Mouse (Mus musculus): ENCODE results near the gene Olfr138. TPM values are rescaled to one million over a fixed set of nuclear protein-coding genes. Genes with fewer than 3 reads are reported as not detected.

Olfr138 gene
- not detected for polyA plus RNA-seq (2021)

DNA sequence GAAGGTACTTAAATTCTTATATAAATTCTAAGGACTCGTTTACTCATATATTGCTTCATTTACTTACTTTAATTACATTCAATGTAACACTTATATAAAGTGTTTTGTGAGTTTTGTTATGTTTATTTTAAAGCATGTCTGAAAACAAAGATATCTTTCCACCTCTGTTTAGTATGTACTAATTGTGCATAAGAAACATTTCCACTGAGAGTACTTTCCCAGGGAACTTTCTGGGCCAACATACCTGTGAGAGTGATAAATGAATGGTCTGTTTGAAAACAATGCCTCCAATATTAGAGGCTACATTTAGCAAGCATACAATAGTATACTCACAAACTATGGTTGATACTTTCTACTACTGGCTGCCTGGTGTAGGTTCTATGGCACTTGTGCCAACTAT lies at the start of gene Olfr138:
Olfr138 (plus strand) TSS at position 301 of the 400 bp plus-strand sequence.
- CTCF ChIA-PET = no interaction called here
- in situ Hi-C loops (cut with MboI; ENCODE audit: low pct_unique_long_range_greater_than_20kb) = no loop called here
- DNase-seq (ENCODE audit: low read depth, low spot score) (no peak), ATAC-seq (no peak)
- POLR2A ChIA-PET = no interaction called here
- no peak for TF ChIP-seq CTCF (IDR thresholded peaks at IDR 0.05)
- no peaks in the 10 kb centered on the region for H3K27me3 ChIP-seq

DNA sequence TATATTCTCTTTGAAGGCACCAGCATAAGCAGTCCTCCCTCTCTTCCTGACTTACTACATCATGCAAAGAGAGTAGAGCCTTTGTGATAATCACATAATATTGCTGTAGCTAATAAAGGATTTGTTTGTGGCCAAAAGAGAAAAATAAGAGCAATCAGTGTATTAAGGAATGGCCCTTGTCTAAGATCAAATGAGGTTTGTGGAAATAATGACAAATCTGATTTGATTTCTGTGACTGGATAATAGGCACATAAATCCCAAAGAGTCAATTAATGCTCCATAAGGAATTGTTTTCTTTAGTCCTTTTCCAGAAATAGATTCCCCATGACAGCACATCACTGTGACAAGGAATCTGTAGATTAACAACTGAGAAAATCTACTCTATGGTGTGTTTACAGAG lies 46.6 kb downstream of the Olfr138 start, which contains the start of gene Olfr137:
Olfr137 (minus strand) TSS at position 101 of the 400 bp plus-strand sequence.
- TF ChIP-seq CTCF (IDR thresholded peaks at IDR 0.05) = no peak
- POLR2A ChIA-PET = no interaction called here

More for the DNA sequence above, 46.6 kb downstream of the Olfr138 start, which contains the start of gene Olfr137:
- in situ Hi-C loops (cut with MboI; ENCODE audit: low pct_unique_long_range_greater_than_20kb) = no loop called here
- CTCF ChIA-PET = no interaction called here
- no peak for DNase-seq (ENCODE audit: low read depth, low spot score)
- no peaks in the 10 kb centered on the region for H3K27me3 ChIP-seq
- ATAC-seq = no peak

Other genes starting within 250 kb of the Olfr138 start
- gene Olfr129, start 201.0 kb upstream of the Olfr138 start, polyA plus RNA-seq (2021) = not detected
- not detected for gene Olfr130, start 197.1 kb upstream of the Olfr138 start, polyA plus RNA-seq (2021)
- gene Olfr131, start 172.3 kb upstream of the Olfr138 start, polyA plus RNA-seq (2021) = not detected
- gene Olfr132, start 126.5 kb upstream of the Olfr138 start, polyA plus RNA-seq (2021) = not detected
- not detected for gene Olfr133, start 115.8 kb upstream of the Olfr138 start, polyA plus RNA-seq (2021)
- gene Olfr134, start 89.6 kb upstream of the Olfr138 start, polyA plus RNA-seq (2021) = not detected
- gene Olfr135, start 56.7 kb upstream of the Olfr138 start, polyA plus RNA-seq (2021) = not detected
- not detected for gene Olfr137, start 46.5 kb downstream of the Olfr138 start, polyA plus RNA-seq (2021)
- gene Olfr136, start 68.8 kb downstream of the Olfr138 start, polyA plus RNA-seq (2021) = not detected
- not detected for gene Esp36, start 159.2 kb downstream of the Olfr138 start, polyA plus RNA-seq (2021)

Measured in Patski (cell line).